Mouse (Mus musculus) left cerebral cortex, adult 11 months (tissue): ENCODE measurements around the gene Tut4.

Experiments used
- DNase-seq: peaks from one replicate; pipeline ENCODE4 v3.0.0; 2022; ENCODE audit warnings: low spot score

The Tut4 gene

DNA sequence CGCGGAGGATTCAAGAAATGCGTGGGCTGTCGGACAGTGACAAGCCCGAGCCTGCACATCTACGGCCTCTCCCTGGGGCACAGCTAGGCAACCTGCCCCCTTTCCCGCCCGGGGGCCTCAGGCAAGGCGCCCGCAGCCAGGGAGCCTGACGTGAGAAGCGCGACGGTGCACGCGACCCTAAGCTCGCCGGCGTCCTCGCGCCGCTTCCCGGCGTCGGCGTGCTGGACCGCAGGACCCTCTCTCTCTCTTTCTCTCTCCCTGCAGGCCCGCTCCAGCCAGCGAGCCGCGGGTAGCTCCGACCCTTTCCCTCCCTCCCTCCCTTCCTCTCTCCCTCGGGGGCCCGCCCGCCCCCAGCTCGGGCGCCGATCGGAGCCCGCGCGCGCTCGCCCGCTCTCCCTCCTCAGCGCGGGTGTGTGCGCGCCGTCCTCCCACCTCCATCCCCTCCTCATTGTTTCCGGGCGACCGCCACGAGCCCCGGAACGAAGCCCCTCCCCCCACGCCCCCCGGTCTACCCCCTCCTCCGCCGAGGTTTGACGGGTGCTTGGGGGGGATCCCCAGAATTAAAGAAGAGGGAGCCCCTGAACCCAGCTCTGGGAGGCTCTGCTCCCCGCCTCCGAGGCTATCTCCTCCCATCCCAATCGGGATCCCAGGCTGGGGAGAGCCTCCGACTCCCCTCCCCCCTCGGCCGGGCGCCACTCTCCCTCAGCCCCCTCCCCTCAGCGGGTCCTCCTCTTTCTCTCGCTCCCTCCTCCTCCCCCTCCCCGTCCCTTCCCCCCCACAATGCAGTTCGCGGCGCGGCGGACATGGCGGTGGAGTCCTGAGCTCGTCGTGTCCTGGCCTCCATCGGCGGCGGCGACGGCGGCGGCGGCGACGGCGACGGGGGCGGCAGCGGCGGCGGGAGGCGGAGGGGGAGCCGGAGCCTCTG is at the start of gene Tut4:
Gene Tut4 (plus strand): TSS at position 196 of the 925 bp plus-strand sequence.
- DNase-seq = peak; percentile 79

DNA sequence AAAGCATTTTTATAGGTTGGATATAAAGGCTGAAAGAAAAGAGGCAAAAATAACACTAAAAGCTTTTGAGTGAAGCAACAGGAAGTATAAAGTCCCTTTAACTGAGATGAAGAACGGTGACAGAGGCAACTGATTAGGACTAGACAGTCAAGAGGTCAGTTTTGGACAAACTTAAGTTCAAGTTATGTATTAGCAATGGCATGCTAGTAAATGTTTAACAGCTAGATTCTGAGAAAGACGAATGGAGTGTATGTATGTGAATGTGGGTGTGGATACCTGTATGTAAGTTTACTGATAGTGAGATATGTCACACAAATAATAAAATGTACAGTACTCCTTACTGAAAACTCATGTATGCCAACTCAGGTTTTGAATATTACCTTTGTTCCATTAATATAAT is 34.6 kb upstream of the Tut4 start:
- DNase-seq = no peak

DNA sequence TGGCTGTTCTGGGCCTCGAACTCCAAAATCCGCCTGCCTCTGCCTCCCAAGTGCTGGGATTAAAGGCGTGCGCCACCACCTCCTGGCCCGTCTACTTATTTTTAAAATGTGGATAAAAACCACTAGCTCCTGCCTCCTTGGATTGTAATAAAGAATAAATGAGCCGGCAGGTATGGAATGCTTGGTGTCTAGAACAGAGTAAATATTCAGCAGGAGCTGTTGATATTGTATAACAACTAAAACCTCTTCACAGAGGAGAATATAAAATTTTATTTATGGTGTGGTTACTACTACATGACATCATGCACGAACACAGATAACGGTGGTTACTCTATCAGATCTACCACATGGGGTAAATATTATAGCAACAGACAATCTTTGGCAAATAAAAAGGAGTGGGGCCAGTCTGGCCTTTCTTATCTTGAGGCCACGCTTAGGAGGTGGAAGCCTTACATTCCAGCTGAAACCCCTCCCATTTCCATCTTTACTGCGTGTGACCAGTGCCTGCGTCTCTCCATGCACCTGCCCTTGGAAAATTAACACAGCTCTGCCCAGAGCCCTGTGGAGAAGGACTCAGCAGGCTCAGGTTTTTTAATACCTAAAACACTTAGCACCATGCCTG is 31.4 kb upstream of the Tut4 start:
- no peak for DNase-seq

DNA sequence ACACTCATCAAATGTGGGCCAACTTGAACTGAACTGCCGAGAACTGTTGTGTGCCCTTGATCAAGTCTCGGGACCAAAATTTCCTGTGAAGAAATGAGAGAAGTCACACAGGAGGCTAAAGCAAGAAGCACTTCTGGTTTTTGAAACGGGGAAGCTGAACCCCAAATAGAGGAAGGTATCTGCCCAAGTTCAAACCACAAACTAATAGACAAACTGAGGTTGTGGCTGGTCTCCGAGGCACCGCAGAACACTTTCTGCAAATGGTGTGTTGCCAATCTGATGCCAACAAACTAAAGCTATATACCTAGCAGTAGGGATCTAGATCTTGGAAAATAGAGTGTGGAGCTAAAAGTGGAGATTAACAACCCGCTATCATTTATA is 30.9 kb upstream of the Tut4 start:
- no peak for DNase-seq

DNA sequence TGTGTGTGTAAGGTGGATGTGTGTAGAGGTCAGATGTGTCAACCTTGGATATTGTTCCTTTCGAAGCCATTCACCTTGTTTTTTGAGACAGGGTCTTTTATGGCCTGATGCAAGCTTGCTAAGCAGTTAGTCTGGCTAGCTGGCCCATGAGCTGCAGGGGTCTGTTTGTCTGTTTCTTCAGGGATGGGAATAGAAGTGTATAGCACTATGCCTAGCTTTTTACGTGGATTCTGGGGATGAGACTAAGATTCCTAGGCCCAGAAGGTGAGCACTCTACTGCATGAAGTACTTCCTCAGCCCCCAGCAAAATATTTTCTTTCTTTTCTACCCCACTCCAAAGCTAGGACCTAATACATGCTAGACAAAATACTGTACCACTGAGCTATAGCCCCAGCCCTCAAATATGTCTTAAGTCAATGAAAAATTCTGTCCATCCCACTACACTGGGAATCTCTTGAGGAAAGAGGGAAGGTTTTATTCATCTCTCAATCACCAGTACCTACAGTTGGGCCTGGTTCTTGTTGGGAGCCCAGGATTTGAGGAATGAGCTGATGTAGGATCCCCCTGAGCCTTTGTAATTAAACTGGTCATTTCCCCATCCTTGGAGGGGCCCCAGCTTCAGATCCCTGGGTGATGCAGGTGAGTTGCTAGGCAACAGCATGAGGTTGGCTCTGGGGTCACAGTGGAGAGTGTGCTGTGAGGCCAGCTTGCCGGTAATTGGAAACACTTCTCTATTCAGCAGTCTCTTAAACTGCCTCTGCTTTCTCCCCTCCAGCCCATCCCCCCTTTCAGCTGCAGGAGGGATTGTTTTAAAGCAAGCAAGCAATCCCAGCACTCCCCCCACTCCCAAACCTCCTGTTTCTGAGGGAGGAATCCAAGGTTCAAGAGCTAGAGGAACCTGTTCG is 28.3 kb upstream of the Tut4 start:
- no peak for DNase-seq

DNA sequence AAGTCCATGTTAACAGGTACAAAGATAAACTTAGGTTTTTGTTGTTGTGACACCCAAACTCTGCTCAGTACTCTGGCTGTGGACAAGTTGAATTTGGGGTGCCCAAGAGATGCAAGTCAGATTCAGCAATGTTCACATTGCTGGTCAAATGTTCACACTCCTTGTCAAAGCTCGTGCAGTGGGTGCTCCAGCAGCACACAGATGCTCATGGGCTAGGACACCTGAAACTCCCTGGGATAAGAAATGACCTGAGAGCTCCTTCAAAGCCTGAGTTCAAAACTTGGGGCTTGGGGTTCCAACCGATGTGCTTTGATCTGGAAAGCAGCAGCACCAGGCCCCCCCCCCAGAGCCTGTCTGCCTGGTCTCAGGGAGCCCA is 27.7 kb upstream of the Tut4 start:
- no peak for DNase-seq

DNA sequence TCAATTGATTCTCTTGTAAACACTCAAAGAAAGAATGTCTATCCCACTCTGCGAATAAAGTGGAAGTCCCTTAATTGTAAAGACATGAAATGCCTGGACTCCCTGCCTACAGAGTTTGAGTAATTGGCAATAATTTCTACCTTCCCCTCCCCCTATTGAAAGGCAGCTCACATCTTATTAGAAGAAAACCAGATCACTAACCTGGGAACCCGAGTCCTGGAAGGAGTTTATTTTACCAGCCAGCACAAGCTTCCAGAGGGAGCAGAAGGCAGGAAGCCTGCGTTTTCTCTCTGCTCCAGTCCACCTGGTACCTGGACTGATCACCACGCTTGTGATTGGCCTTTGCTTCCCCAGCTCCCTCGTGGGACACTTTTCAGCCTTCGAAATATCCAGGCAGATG is 25.9 kb upstream of the Tut4 start:
- DNase-seq = no peak

DNA sequence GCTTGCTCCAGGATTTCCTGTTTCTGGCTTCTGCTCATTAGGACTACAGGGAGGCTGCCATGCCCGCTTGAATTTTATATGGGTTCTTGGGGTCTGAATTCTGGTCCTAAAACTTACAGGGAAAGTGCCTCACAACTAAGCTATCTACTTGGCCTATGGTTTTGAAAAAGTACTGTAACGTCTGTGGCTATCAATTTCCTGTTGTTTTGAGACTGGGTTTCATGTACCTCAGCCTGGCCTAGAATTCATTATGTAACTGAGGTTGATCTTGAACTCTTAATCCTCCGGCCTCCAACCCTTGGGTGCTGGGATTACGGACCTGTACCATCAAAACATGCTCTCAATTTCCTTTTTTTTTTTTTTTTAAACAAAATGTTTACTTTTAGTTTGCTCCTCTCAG is 25.0 kb upstream of the Tut4 start:
- no peak for DNase-seq

DNA sequence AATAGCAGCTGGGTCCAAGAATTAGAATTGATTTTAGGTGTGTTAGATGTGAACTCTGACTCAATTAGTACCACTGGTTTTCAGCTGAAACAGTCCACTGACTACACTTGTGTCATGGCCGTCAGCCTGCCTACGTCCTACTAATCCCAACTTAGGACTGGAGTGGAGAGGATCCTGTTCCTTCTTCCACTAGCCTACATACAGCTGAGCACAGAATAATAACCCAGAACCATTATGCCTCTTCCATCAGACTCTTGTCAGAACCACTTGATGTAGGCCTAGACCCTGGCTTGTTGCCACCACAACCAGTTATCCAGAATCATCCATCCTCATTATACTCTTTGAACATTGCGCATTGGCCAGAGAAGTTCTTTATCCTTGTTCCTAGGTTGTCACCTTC is 24.4 kb upstream of the Tut4 start:
- DNase-seq = no peak

DNA sequence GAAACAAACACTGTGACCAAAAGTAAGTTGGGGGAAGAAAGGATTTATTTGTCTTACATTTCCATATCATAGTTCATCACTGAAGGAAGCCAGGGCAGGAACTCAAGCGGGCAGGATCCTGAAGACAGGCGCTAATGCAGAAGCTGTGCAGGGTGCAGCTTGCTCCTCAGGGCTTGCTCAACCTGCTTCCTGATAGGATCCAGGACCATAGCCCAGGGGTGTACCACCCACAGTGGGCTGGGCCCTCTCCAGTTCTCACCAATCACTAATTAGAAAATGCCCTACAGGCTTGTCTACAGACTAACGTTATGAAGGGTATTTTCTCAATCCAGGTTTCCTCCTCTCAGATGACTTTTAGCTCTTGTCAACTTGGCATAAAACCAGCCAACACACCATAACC is 23.6 kb upstream of the Tut4 start:
- no peak for DNase-seq

DNA sequence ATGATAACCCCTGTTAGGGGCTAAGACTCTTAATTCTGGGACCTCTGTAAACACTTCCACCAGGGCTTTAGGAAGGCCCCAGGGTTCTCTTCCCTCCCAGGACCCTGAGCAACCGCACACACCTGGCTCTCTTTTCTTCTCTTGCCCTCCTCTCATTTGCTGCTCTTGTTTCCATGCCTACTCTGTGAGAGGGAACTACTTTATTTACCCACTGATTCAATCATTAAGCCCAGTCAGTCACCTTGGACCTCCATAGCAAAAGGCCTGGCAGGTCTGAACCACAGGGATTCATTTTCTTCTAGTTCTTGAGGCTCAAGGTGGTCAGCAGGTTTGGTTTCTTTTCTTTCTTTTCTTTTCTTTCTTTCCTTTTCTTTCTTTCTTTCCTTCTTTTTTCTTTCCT is 23.0 kb upstream of the Tut4 start:
- no peak for DNase-seq

DNA sequence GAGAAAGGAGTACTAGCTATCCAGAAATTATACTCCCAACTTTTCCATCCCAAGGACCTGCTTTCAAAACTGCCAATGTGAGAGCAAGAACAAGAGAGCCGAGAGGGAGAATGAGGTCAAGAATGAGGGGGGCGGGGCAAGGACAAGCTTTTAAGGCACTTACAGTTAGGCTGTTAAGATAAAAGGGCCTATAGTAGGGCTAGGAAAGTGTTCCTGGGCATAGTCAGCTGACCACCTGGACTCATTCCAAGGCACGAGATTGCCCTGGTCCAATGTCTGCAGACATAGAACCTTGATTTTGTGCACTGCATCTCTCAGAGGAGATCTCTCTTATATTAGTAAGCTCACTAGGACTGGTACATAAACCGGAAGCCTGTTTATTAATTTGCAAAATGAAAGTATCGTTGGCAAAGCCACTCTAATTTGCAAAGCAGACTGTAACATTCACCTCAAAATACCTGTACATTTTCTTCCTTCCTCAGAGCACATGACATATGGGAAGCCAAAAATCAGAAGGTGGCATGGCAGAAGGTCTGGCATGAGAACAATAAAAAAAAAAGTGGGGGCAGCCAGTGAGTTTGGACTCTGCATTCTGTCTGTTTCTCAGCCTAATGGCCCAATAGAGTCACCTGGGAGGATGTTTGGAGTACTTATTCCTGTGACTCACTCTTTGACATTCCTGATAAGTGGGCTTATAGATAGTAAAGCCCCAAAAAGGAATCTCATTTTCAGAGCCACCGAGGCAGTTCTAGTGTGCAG is 21.0 kb upstream of the Tut4 start:
- no peak for DNase-seq

DNA sequence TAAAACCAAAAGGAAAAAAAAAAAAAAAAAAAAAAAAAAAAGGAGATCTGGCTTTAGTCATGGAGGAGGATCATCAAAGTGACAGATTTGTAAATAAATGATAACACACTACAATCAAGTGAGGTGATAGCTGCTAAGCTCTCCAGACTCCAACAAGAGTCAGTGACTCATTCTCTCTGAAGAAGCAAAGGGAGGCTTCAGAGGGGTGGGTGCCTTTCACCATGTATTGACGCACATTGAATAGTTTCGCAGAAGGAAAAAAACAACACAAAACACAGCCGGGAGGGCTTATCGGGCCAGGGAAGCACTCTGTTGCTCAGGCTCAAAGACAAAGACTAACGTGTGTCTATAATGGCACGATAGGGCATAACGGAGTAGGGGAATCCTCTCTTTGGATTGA is 11.1 kb upstream of the Tut4 start:
- DNase-seq = no peak

DNA sequence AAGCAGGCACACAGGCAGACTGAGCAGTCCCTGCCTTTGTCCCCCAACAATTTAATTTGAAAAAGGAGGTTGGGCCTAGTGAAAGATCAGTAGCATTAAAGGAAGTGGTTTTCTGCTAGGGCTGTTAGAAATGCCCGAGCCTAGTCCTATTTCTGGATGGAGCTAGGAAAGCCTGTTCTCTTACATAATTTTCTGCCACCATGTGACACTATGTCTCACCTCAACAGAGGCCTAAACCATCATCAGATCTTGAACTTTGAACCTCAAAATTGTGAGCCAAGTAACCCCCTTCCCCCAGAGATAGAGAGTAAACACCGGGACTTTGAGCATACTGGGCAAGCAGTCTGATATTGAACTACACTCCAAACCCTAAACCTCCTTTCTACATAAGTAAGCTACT is 3.2 kb upstream of the Tut4 start:
- DNase-seq = no peak

DNA sequence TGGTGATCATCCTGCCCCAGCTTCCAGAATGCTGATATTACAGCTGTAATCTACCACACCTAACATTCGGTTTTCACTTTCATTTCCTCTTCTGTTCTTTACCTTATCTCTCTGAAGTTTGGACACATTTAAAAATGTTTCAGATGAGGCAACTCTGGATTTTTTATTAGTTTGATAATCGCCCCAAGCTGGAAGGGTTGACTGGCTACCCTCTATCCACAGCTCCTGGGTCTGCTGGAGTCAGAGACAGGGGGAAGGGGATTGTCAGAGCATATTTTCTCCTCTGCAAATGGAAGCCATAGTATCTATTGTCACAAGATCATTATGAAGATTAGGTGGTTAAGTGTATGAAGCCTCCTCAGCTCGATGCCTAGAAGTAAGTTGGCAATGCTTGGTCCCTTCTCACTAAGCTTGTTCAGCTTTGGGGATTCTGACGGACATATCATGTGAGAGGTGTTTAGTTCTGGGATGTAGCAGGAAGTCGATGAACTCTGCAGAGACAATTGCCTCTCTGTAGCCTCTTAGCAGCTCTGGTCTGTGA is 955 bp upstream of the Tut4 start:
- no peak for DNase-seq

DNA sequence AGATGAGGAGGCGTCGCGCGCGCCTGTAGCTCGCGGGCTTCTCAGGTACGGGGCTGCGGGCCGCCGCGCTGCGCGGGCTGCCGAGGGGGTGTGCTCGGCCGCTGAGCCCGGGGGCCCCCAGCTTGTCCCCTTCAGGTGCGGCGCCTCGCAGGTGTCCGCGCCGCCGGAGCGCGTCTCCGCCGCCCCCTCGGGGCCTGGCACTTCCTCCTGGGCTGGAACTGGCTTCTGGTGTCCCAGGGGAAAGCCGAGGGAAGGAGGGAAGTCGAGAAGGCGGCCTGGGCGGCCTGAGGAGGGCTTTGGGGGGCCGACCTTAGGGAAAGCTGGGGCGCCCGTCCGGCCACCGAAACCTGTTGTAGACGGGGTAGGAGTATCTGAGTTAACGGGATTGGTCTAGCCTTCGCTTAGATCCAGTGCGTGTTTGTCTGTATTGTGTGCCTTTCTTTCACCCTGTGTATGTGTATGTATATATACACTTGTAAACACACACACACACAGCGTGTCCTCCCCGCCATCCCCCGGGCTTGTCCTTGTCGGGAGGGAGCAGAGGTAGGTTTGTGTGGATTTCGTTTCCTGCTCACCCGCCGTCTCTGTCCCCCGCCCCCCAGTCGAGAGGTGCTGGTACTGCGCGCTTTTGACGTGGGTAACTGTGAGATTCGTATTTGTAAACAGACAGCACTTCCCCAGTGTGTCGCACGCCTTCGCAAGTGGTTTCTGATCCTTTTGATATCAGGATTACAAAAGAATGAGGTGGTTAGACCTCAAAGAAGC is 1.1 kb downstream of the Tut4 start:
- peak; percentile 21 for DNase-seq

DNA sequence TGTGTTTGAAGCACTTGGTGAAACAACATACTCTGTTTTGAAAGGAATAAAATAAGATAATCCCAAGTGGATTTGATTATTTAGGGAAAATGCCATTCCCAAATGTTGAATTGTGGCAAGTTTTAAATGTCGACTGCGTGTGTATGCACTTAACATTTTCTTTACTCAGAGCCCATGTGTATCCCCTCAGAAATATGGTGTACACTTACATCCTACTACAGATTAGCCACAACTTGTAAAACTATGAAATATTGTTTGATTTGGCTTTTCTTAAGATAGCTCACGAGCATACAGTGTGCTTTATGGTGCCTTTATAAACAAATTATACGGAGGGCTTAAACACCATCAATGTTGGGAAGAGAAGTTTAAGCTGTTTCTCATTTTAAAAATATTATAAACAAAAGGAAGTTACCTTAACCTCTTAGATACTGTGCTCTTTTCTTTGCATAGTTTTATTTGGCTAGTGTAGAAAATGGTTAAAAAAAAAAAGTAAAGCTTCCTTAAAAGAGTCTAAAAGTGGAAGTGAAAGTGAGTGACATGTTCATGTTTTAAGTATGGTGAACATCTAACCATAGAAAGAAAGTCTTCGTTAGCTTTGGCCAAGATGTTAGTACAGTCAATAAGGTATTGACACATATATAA is 2.2 kb downstream of the Tut4 start:
- DNase-seq = no peak

DNA sequence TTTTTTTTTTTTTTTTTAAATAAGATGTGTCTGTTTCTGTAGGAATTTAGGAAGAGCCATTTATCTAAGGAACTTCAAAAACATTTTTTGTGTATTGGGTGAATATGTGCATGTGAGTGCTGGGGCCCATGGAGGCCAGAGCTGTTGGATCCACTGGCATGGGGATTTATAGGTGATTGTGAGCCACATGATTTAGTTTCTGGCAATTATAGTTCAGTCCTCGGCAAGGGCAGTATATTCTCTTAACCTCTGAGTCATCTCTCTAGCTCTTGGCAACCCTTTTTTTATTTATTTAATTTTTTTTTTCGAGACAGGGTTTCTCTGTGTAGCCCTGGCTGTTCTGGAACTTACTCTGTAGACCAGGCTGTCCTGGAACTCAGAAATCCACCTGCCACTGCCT is 14.4 kb downstream of the Tut4 start:
- DNase-seq = no peak

DNA sequence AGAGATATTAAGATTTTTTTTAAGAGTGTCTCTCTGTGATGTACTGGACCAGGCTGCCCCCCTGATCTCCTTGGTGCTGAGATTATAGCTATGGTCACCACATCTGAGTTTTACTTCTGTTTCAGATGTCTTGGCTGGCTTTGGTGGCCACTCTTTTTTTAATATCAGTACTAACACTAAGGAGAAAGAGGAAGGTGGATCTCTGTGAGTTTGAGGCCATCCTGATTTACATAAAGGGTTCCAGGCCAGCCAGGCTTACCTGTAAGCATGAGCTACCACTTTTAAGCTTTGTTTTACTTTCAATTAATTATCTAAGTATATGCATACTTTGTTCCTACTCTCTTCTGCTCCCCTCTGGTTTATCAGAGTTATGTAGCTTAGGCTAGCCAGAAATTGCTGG is 23.6 kb downstream of the Tut4 start:
- no peak for DNase-seq

DNA sequence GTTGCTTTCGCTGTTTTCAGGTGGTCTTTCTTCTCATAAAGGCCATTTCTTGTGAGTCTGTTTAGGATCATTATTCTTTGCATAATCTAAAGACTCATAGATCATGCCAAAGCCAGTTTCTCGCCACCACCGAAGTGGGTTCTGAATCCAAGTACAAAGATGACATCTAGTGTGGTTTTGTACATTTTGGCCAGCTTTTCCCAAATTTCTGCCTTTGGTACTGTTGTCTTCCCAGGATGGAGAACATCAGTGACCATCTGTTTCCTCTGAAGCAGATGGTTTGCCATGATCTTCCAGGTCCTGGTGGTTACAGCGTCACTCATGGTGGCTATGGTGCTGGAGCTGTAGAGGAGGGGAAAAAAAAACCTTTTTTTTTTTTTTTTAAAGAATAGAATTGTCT is 25.0 kb downstream of the Tut4 start:
- no peak for DNase-seq
